Mouse (Mus musculus): ENCODE results near the gene Sgsm1. TPM values are rescaled to one million over a fixed set of nuclear protein-coding genes. Genes with fewer than 3 reads are reported as not detected.
A peak's percentile ranks its signal among the peaks of the same experiment; 100 is the strongest.

Sgsm1 gene
- polyA plus RNA-seq, 1 experiment from 2014 or later, result 3.2 TPM

- no peak for TF ChIP-seq EP300 (optimal IDR thresholded peaks at IDR 0.05)
- TF ChIP-seq CTCF (IDR thresholded peaks at IDR 0.05; ENCODE audit: low read depth), result peak; percentile 80
- Histone ChIP-seq H3K27me3 (ENCODE audit: control insufficient read depth, insufficient read depth, low read length) (peaks cover 7% of the 10 kb centered on the region; the same call in 1 of the 2 replicates), H3K27ac (replicated peaks) (no peak overlapping the region), H3K36me3 (ENCODE audit: control insufficient read depth, insufficient read depth, low read length) (no peaks in the 10 kb centered on the region), H3K9me3 (ENCODE audit: control insufficient read depth, low read length) (no peaks in the 10 kb centered on the region), H3K4me3 (ENCODE audit: low read depth, low read length) (no peak overlapping the region), H3K4me1 (replicated peaks; ENCODE audit: control insufficient read depth, insufficient read depth) (no peaks in the 10 kb centered on the region), H3K9ac (ENCODE audit: low read length) (no peak overlapping the region), H3K4me2 (replicated peaks; ENCODE audit: low read depth) (peak overlapping the region; percentile 23)
- WGBS, result 6% methylated on average over 55 of the region's 60 CpGs
- peak; percentile 76 for DNase-seq (ENCODE audit: low spot score)
- ATAC-seq (ENCODE audit: low FRiP score, low TSS enrichment), result no peak; the same call in 1 of the 2 replicates
Observed at GRCm38 (mm10) chr5:113286591-113287520, 23.7 kb downstream of the Sgsm1 start.

GRCm38 (mm10) chr5:113286048-113286447 lies 24.5 kb downstream of the Sgsm1 start:
- DNase-seq (ENCODE audit: low spot score) (no peak), ATAC-seq (ENCODE audit: low FRiP score, low TSS enrichment) (no peak)
- H3K4me2 ChIP-seq (replicated peaks; ENCODE audit: low read depth), result no peak overlapping the region
- H3K9me3 ChIP-seq (ENCODE audit: control insufficient read depth, low read length), result no peaks in the 10 kb centered on the region
- no peak for TF ChIP-seq CTCF (IDR thresholded peaks at IDR 0.05; ENCODE audit: low read depth)
- no peak for TF ChIP-seq EP300 (optimal IDR thresholded peaks at IDR 0.05)
- no peaks in the 10 kb centered on the region for H3K4me1 ChIP-seq (replicated peaks; ENCODE audit: control insufficient read depth, insufficient read depth)
- H3K36me3 ChIP-seq (ENCODE audit: control insufficient read depth, insufficient read depth, low read length), result no peaks in the 10 kb centered on the region
- no peak overlapping the region for H3K27ac ChIP-seq (replicated peaks)
- H3K9ac ChIP-seq (ENCODE audit: low read length), result no peak overlapping the region
- peaks cover 7% of the 10 kb centered on the region; the same call in 1 of the 2 replicates for H3K27me3 ChIP-seq (ENCODE audit: control insufficient read depth, insufficient read depth, low read length)
- H3K4me3 ChIP-seq (ENCODE audit: low read depth, low read length), result no peak overlapping the region
- 63% methylated on average over 11 of the region's 11 CpGs for WGBS

- Histone ChIP-seq H3K27me3 (ENCODE audit: control insufficient read depth, insufficient read depth, low read length) (peaks cover 7% of the 10 kb centered on the region; the same call in 1 of the 2 replicates), H3K4me1 (replicated peaks; ENCODE audit: control insufficient read depth, insufficient read depth) (no peaks in the 10 kb centered on the region), H3K9me3 (ENCODE audit: control insufficient read depth, low read length) (no peaks in the 10 kb centered on the region), H3K4me2 (replicated peaks; ENCODE audit: low read depth) (no peak overlapping the region), H3K9ac (ENCODE audit: low read length) (no peak overlapping the region), H3K4me3 (ENCODE audit: low read depth, low read length) (no peak overlapping the region), H3K36me3 (ENCODE audit: control insufficient read depth, insufficient read depth, low read length) (no peaks in the 10 kb centered on the region), H3K27ac (replicated peaks) (no peak overlapping the region)
- DNase-seq (ENCODE audit: low spot score) (no peak), ATAC-seq (ENCODE audit: low FRiP score, low TSS enrichment) (no peak)
- WGBS, result 58% methylated on average over 16 of the region's 16 CpGs
- TF ChIP-seq EP300 (optimal IDR thresholded peaks at IDR 0.05) (no peak), CTCF (IDR thresholded peaks at IDR 0.05; ENCODE audit: low read depth) (peak; percentile 36)
Observed at GRCm38 (mm10) chr5:113285541-113285940, 25.0 kb downstream of the Sgsm1 start.

- Histone ChIP-seq H3K4me2 (replicated peaks; ENCODE audit: low read depth) (no peak overlapping the region), H3K36me3 (ENCODE audit: control insufficient read depth, insufficient read depth, low read length) (no peaks in the 10 kb centered on the region), H3K4me1 (replicated peaks; ENCODE audit: control insufficient read depth, insufficient read depth) (no peaks in the 10 kb centered on the region), H3K27me3 (ENCODE audit: control insufficient read depth, insufficient read depth, low read length) (peaks cover 7% of the 10 kb centered on the region; the same call in 1 of the 2 replicates), H3K4me3 (ENCODE audit: low read depth, low read length) (no peak overlapping the region), H3K9me3 (ENCODE audit: control insufficient read depth, low read length) (no peaks in the 10 kb centered on the region), H3K9ac (ENCODE audit: low read length) (no peak overlapping the region), H3K27ac (replicated peaks) (no peak overlapping the region)
- ATAC-seq (ENCODE audit: low FRiP score, low TSS enrichment), result no peak
- WGBS, result 74% methylated on average over 2 of the region's 2 CpGs
- TF ChIP-seq CTCF (IDR thresholded peaks at IDR 0.05; ENCODE audit: low read depth) (no peak), EP300 (optimal IDR thresholded peaks at IDR 0.05) (no peak)
- no peak for DNase-seq (ENCODE audit: low spot score)
Observed at GRCm38 (mm10) chr5:113283726-113284125, 26.9 kb downstream of the Sgsm1 start.

- DNase-seq (ENCODE audit: low spot score), result no peak
- H3K27me3 ChIP-seq (ENCODE audit: control insufficient read depth, insufficient read depth, low read length), result no peaks in the 10 kb centered on the region
- TF ChIP-seq CTCF (IDR thresholded peaks at IDR 0.05; ENCODE audit: low read depth), result no peak
- no peak for TF ChIP-seq EP300 (optimal IDR thresholded peaks at IDR 0.05)
- no peaks in the 10 kb centered on the region for H3K36me3 ChIP-seq (ENCODE audit: control insufficient read depth, insufficient read depth, low read length)
- no peak overlapping the region for H3K9ac ChIP-seq (ENCODE audit: low read length)
- no peaks in the 10 kb centered on the region for H3K4me1 ChIP-seq (replicated peaks; ENCODE audit: control insufficient read depth, insufficient read depth)
- H3K27ac ChIP-seq (replicated peaks), result no peak overlapping the region
- H3K9me3 ChIP-seq (ENCODE audit: control insufficient read depth, low read length), result no peaks in the 10 kb centered on the region
- WGBS, result 89% methylated on average over 7 of the region's 7 CpGs
- H3K4me2 ChIP-seq (replicated peaks; ENCODE audit: low read depth), result no peak overlapping the region
- H3K4me3 ChIP-seq (ENCODE audit: low read depth, low read length), result no peak overlapping the region
- no peak for ATAC-seq (ENCODE audit: low FRiP score, low TSS enrichment)
Observed at GRCm38 (mm10) chr5:113281557-113281956, 29.0 kb downstream of the Sgsm1 start.

All from stomach, postnatal 0 days (tissue).